Mouse (Mus musculus): ENCODE measurements around the gene Rab14. TPM values are rescaled to one million over a fixed set of nuclear protein-coding genes. Genes with fewer than 3 reads are reported as not detected.

Gene Rab14
- 100 to 1,000 TPM in 1 of 2 experiments, 10 to 100 TPM in 1; 86.9 to 104 TPM for total RNA-seq (2021)
- long read RNA-seq, experiment 1, full-length matches to known transcripts = 172 of 202 reads
- long read RNA-seq, experiment 1, partial matches to known transcripts = 7 of 202 reads
- long read RNA-seq, experiment 1, other reads (novel, unspliced or antisense) = 23 of 202 reads
- long read RNA-seq, experiment 2, transcript Rab14-201 (8 exons, 3,081 nt) = major isoform, 165 of 190 reads
- long read RNA-seq, experiment 2, partial matches to known transcripts = 1 of 190 reads
- long read RNA-seq, experiment 2, other reads (novel, unspliced or antisense) = 24 of 190 reads

- DNase-seq = peak; percentile 100
Observed at GRCm38 (mm10) chr2:35200898-35201668, at the start of gene Rab14. Gene Rab14 (minus strand): TSS chr2:35201120.

GRCm38 (mm10) chr2:35247763-35248162 lies 46.8 kb upstream of the Rab14 start:
- no peak for DNase-seq

- no peak for DNase-seq
Observed at GRCm38 (mm10) chr2:35244241-35244640, 43.3 kb upstream of the Rab14 start.

- no peak for DNase-seq
Observed at GRCm38 (mm10) chr2:35235021-35235420, 34.1 kb upstream of the Rab14 start.

- no peak for DNase-seq
Observed at GRCm38 (mm10) chr2:35233898-35234297, 33.0 kb upstream of the Rab14 start.

- DNase-seq = no peak
Observed at GRCm38 (mm10) chr2:35232595-35233445, 31.9 kb upstream of the Rab14 start.

GRCm38 (mm10) chr2:35231871-35232270 lies 31.0 kb upstream of the Rab14 start:
- DNase-seq = peak; percentile 34

- DNase-seq = no peak
Observed at GRCm38 (mm10) chr2:35230215-35230614, 29.3 kb upstream of the Rab14 start.

GRCm38 (mm10) chr2:35228145-35228544 lies 27.2 kb upstream of the Rab14 start:
- no peak for DNase-seq

- DNase-seq = no peak
Observed at GRCm38 (mm10) chr2:35224285-35224684, 23.4 kb upstream of the Rab14 start.

- no peak for DNase-seq
Observed at GRCm38 (mm10) chr2:35222822-35223391, 22.0 kb upstream of the Rab14 start.

- DNase-seq = no peak
Observed at GRCm38 (mm10) chr2:35218736-35219135, 17.8 kb upstream of the Rab14 start.

- no peak for DNase-seq
Observed at GRCm38 (mm10) chr2:35216701-35217100, 15.8 kb upstream of the Rab14 start.

- no peak for DNase-seq
Observed at GRCm38 (mm10) chr2:35215363-35215762, 14.4 kb upstream of the Rab14 start.

- peak; percentile 85 for DNase-seq
Observed at GRCm38 (mm10) chr2:35214881-35215358, 14.0 kb upstream of the Rab14 start.

- no peak for DNase-seq
Observed at GRCm38 (mm10) chr2:35213345-35213910, 12.5 kb upstream of the Rab14 start.

- no peak for DNase-seq
Observed at GRCm38 (mm10) chr2:35211681-35212080, 10.8 kb upstream of the Rab14 start.

- no peak for DNase-seq
Observed at GRCm38 (mm10) chr2:35208931-35209665, 8.2 kb upstream of the Rab14 start.

GRCm38 (mm10) chr2:35208054-35208453 lies 7.1 kb upstream of the Rab14 start:
- no peak for DNase-seq

GRCm38 (mm10) chr2:35206761-35207160 lies 5.8 kb upstream of the Rab14 start:
- DNase-seq = no peak

GRCm38 (mm10) chr2:35203729-35204128 lies 2.8 kb upstream of the Rab14 start:
- DNase-seq = no peak
